Mouse (Mus musculus) embryonic fibroblast, embryonic 13.5 days (primary cell): ENCODE results near the gene Lgi1. TPM values are rescaled to one million over a fixed set of nuclear protein-coding genes. Genes with fewer than 3 reads are reported as not detected.

Experiments used
- H3K27ac ChIP-seq: 2 replicates; pipeline ENCODE4 v1.5.1; 2012; ENCODE audit warnings: low read length, control low read depth, inconsistent platforms; ENCODE audit not compliant: insufficient read depth
- H3K4me1 ChIP-seq: 2 replicates; pipeline ENCODE4 v1.6.1; 2011; ENCODE audit warnings: low read length; ENCODE audit not compliant: control insufficient read depth, insufficient read depth
- H3K4me3 ChIP-seq: 2 replicates; pipeline ENCODE4 v1.5.1; 2011; ENCODE audit warnings: mild to moderate bottlenecking, control low read depth, low read length; ENCODE audit not compliant: insufficient read depth
- CTCF ChIP-seq: IDR thresholded peaks from 2 replicates; pipeline ENCODE4 v1.5.1; 2011; ENCODE audit warnings: mild to moderate bottlenecking, control low read depth, low read length, moderate library complexity, borderline replicate concordance; ENCODE audit not compliant: insufficient read depth
- POLR2A ChIP-seq: IDR thresholded peaks from 2 replicates; pipeline ENCODE4 v1.6.1; 2011; ENCODE audit warnings: low read depth, mild to moderate bottlenecking, control low read depth, low read length, moderate library complexity
- polyA plus RNA-seq: library from polyadenylated mRNA; stranded (reverse); fragments of >200 nt; gene quantifications from 2 replicates; pipeline ENCODE4 v1.2.4, GENCODE M21; 2011; ENCODE audit warnings: low read depth; ENCODE audit not compliant: missing spikeins, insufficient read length

Gene Lgi1
- 0.16 TPM in 1 of 2 replicates, not detected in the other for polyA plus RNA-seq

DNA sequence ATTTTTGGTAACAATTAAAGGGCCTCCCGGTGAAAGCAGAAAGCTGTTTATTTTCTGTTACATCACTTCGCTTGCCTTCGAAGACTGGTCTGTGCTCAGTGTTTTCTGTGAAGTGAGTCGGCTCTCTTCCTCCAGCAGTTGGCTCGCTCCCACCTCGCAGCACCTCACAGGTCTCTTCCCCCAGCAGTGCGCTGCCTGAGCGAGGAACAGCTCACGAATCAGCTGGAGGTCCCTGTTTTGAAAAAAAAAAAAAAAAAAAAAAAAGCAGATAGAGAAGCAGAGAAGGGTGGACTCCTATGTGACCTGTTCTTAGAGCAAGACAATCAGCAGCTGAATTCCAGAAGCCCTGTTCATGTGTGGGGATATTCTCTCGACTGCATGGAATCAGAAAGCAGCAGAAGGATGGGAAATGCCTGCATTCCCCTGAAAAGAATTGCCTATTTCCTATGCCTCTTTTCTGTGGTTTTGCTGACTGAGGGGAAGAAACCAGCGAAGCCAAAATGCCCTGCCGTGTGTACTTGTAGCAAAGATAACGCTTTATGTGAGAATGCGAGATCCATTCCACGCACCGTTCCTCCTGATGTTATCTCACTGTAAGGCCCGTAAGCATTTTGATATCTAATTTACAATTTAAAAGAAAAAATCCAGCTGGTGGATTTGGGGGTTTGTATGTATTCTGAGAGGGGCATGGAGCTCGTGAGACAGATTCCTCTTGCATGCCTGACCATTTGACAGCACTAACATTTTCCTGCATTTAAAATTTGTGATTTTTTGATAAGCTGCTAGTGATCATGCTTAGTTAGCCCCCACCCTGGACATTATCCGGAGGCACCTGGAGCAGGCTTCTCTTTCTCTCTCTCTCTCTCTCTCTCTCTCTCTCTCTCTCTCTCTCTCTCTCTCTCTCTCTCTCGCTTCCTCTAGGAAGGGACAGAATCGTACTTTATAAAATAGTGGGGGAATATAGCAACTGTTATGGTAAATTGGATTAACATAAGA lies at the start of gene Lgi1:
Gene Lgi1, plus strand, starts transcription at position 32 of the 996 bp plus-strand sequence.
- TF ChIP-seq CTCF: no peak
- TF ChIP-seq POLR2A: no peak
- H3K27ac ChIP-seq: no peak within 1 kb of the TSS
- H3K4me3 ChIP-seq: no peak within 1 kb of the TSS
- no peaks in the 10 kb centered on the region for H3K4me1 ChIP-seq

DNA sequence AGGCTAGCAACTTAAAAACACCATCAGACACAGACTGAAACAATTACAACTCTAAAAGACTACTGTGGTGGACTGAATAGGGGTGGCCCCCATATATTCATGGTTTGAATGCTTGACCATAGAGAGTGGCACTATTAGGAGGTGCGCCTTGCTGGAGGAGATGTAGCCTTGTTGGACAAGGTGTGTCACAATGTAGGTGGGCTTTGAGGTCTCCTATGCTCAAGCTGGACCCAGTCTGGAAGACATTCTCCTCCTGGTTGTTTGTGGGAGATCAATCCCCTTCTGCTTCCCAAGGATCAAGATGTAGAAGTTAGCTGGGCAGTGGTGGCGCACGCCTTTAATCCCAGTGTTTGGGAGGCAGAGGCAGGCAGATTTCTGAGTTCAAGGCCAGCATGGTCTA lies 46.6 kb upstream of the Lgi1 start:
- Histone ChIP-seq H3K4me1 (no peaks in the 10 kb centered on the region), H3K4me3 (no peak overlapping the region), H3K27ac (no peak overlapping the region)
- TF ChIP-seq POLR2A: no peak
- no peak for TF ChIP-seq CTCF

DNA sequence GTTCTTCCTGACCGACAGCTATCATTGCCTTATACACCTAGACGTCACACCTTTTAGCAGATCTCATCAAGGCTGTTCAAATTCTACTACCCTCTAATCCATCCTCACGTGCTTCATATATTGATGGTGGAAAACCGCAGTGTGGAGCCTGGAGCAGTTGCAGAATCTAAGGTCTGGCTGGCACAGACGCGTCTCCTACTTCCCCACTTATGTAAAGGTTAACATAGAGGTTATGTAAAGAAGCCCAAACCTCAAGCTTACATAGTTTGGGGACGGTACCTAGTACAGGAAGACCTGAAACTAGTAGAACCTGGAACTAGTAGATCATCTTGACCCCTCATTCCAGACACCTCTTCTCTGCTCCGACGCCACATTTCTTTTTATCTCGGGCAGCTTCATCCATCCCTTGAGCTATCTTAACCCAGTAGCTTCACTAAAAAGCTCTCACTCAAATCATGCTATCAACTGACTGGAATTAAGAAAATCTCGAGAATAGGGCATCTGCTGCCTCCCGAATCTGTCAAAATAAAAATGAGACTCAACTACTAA lies 40.9 kb upstream of the Lgi1 start:
- Histone ChIP-seq H3K27ac (peak overlapping the region; percentile 50; the same call in 1 of the 2 replicates), H3K4me3 (peak overlapping the region; percentile 54), H3K4me1 (no peaks in the 10 kb centered on the region)
- TF ChIP-seq POLR2A (no peak), CTCF (no peak)

DNA sequence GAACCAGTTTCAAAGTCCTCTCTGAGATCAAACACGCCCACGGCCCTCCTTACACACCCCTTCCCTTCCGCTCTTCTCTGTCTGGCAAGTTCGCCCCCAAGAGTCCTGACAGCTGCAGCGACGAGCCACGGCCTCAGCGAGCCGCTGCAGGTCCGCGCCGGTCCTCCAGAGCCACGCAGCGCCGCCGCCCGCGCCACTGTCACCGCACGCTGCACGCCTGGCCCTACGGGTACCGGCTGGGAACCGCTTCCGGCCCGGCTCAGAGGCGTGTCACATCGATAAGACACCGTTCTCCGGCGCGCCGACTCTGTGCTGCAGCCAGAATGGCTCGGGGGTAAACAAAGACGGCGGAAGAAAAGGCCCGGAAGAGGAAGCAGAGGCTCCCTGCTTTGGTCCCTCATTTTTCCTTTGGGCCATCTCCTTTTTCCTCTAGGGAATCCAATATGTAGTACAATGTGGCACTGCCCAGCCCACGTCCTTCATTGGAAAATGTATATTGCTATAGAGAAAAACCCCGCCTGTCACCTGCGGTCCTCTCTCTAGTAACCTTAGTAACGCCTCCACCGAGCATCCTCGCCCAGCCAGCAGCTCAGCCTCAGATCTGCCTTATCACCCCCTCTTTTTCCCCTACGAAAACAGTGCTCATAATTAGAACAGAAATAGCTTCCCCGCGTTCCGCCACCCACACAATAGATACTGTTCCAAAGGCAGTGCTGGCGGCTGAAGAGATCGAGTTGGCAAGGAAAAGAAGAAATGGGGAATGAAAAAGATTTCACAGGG lies 40.2 kb upstream of the Lgi1 start, which contains the start of gene Fra10ac1:
Gene Fra10ac1, minus strand, starts transcription at position 252 of the 780 bp plus-strand sequence.
- Histone ChIP-seq H3K4me1 (no peaks in the 10 kb centered on the region), H3K27ac (peak within 1 kb of the TSS; percentile 50; the same call in 1 of the 2 replicates), H3K4me3 (peak within 1 kb of the TSS; percentile 54)
- TF ChIP-seq POLR2A: peak; percentile 88
- TF ChIP-seq CTCF: peak; percentile 21; the same call in 1 of the 2 replicates

DNA sequence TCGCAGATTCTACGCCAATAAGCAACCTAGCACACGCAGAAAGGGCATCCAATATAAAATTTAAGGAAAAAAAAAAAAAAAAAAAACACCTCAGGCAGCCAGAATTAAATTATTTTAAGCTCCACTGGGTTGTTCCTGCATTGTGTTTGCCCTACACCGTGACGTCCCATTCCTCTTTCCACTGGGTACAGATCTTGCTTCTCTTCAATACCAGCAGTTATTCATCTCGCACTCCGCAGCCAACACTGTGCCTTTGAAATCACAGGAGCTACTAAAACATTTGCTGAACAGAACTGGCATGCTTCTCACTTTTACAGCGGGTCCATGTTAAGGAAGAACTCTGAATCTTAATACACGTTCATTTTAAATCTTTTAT lies 39.7 kb upstream of the Lgi1 start:
- no peak overlapping the region for H3K27ac ChIP-seq

DNA sequence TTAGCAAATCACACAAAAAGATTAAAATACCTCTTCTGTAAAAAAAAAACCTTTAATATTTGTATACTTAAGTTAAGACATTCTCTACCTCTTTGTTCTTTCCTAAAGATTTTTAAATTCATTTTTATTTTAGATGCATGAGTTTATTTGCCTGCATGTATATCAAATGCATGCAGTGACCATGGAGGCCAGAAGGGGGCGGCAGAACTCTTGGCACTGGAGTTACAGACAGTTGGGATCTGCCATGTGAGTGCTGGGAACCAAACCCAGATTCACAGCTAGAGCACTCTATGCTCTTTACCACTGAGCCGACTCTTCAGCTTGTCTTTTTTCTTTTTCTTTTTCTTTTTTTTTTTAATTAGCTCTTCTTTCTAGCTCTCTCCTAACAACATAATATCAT lies 35.6 kb upstream of the Lgi1 start:
- Histone ChIP-seq H3K4me1 (no peaks in the 10 kb centered on the region), H3K4me3 (no peak overlapping the region), H3K27ac (no peak overlapping the region)
- TF ChIP-seq POLR2A (no peak), CTCF (no peak)

More for the DNA sequence above, 39.7 kb upstream of the Lgi1 start:
- Histone ChIP-seq H3K4me3 (peak overlapping the region; percentile 51), H3K4me1 (no peaks in the 10 kb centered on the region)
- TF ChIP-seq POLR2A: no peak
- no peak for TF ChIP-seq CTCF

DNA sequence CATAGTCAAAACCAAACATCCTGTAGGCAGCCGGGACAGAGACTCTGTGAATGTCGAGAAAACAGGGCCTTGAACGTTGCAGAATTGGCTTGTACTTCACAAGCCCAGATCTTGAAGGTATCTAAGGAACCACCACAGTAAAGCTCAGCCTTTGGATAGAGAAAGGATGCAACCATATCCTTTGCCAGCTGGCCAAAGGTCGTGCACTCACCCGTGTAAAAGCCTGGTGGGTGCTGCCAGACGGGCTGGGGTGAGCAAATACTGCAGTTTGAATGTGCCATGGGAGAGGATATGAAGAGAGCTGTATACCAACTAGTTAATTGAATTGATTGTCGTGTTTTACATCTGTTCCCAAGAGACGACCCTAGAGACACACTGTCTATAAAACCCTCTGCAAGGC lies 32.2 kb upstream of the Lgi1 start:
- TF ChIP-seq POLR2A (no peak), CTCF (no peak)
- no peaks in the 10 kb centered on the region for H3K4me1 ChIP-seq
- no peak overlapping the region for H3K27ac ChIP-seq
- no peak overlapping the region for H3K4me3 ChIP-seq

DNA sequence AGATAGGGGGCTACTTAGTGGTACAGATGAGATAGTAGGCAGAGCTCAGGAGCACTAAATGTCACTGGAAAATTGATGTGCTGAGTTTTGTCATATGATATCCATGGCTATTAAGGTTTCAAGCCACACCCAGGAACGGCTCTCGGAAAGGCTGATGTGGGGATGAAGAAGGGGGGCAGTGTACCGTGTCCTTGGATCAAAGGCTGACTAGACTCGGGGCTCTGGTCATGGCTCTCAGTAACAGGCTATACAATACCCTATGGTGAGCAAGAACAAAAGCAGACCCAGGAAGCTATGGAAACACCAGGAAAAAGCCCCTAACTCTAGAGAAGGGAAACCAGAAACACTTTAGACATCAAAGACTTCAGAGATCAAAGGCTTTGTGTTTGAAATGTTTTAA lies 31.8 kb upstream of the Lgi1 start:
- no peak overlapping the region for H3K4me3 ChIP-seq
- no peaks in the 10 kb centered on the region for H3K4me1 ChIP-seq
- TF ChIP-seq CTCF (no peak), POLR2A (no peak)
- H3K27ac ChIP-seq: no peak overlapping the region

DNA sequence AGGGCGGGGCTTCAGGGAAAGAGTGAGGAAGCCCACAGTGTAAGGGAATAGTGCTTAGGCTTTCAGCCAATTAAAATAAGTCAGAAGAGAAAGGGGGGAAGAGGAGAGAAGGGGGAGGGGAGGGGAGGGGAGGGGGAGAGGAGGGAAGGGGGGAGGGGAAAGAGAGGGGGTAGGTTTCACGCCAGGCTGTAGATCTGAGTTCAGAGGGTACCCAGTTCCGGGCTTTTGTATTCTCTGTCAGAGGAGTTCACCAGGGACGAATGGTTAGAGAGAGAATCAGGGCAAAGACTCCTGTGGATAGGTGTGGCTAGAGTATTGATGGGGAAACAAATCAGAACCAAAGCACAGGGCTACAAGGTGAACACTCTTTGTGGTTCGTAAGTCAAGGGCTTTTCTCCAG lies 27.8 kb upstream of the Lgi1 start:
- no peak overlapping the region for H3K4me3 ChIP-seq
- no peak overlapping the region for H3K27ac ChIP-seq
- H3K4me1 ChIP-seq: no peaks in the 10 kb centered on the region
- TF ChIP-seq CTCF: no peak
- TF ChIP-seq POLR2A: no peak
